Mouse (Mus musculus): ENCODE results near the gene Ndufaf8. TPM values are rescaled to one million over a fixed set of nuclear protein-coding genes. Genes with fewer than 3 reads are reported as not detected.

The Ndufaf8 gene
- total and polyA plus RNA-seq, 2 experiments from 2014 or later, result 16.7 to 58.1 TPM

- Histone ChIP-seq H3K27me3 (ENCODE audit: insufficient read depth, low read length) (no peaks in the 10 kb centered on the region), H3K4me3 (ENCODE audit: low read depth, low read length) (no peak overlapping the region), H3K4me1 (ENCODE audit: insufficient read depth) (no peaks in the 10 kb centered on the region), H3K27ac (ENCODE audit: low read depth, low read length) (no peak overlapping the region), H3K9me3 (ENCODE audit: low read length) (no peaks in the 10 kb centered on the region), H3K36me3 (ENCODE audit: insufficient read depth) (peaks cover 10% of the 10 kb centered on the region), H3K9ac (no peak overlapping the region), H3K4me2 (ENCODE audit: low read depth) (no peak overlapping the region)
- WGBS, result 68% methylated on average over 3 of the region's 3 CpGs
- peak; percentile 29; the same call in 1 of the 2 replicates for TF ChIP-seq CTCF (IDR thresholded peaks at IDR 0.05; ENCODE audit: low read depth)
- ATAC-seq (peak; percentile 63; the same call in 1 of the 2 replicates), DNase-seq (no peak)
Measured at GRCm38 (mm10) chr11:120142601-120143051, 43.9 kb downstream of the Ndufaf8 start.

GRCm38 (mm10) chr11:120143708-120144497 is 45.2 kb downstream of the Ndufaf8 start:
- H3K27me3 ChIP-seq (ENCODE audit: insufficient read depth, low read length), result no peaks in the 10 kb centered on the region
- H3K27ac ChIP-seq (ENCODE audit: low read depth, low read length), result no peak overlapping the region
- no peak overlapping the region for H3K4me2 ChIP-seq (ENCODE audit: low read depth)
- TF ChIP-seq CTCF (IDR thresholded peaks at IDR 0.05; ENCODE audit: low read depth), result no peak
- 80% methylated on average over 13 of the region's 13 CpGs for WGBS
- H3K4me1 ChIP-seq (ENCODE audit: insufficient read depth), result no peaks in the 10 kb centered on the region
- no peak overlapping the region for H3K4me3 ChIP-seq (ENCODE audit: low read depth, low read length)
- ATAC-seq (no peak), DNase-seq (no peak)
- H3K36me3 ChIP-seq (ENCODE audit: insufficient read depth), result peaks cover 5% of the 10 kb centered on the region
- H3K9me3 ChIP-seq (ENCODE audit: low read length), result no peaks in the 10 kb centered on the region
- H3K9ac ChIP-seq, result no peak overlapping the region

- H3K27me3 ChIP-seq (ENCODE audit: insufficient read depth, low read length), result no peaks in the 10 kb centered on the region
- H3K9me3 ChIP-seq (ENCODE audit: low read length), result no peaks in the 10 kb centered on the region
- H3K4me2 ChIP-seq (ENCODE audit: low read depth), result no peak overlapping the region
- no peak for ATAC-seq
- H3K36me3 ChIP-seq (ENCODE audit: insufficient read depth), result no peaks in the 10 kb centered on the region; the same call in 1 of the 2 replicates
- DNase-seq, result no peak
- no peak for TF ChIP-seq CTCF (IDR thresholded peaks at IDR 0.05; ENCODE audit: low read depth)
- H3K27ac ChIP-seq (ENCODE audit: low read depth, low read length), result no peak overlapping the region
- H3K4me3 ChIP-seq (ENCODE audit: low read depth, low read length), result no peak overlapping the region
- H3K9ac ChIP-seq, result no peak overlapping the region
- 89% methylated on average over 8 of the region's 8 CpGs for WGBS
- peaks cover 5% of the 10 kb centered on the region for H3K4me1 ChIP-seq (ENCODE audit: insufficient read depth)
Measured at GRCm38 (mm10) chr11:120148201-120148855, 49.6 kb downstream of the Ndufaf8 start.

- WGBS, result 38% methylated on average over 6 of the region's 6 CpGs
- ATAC-seq (no peak), DNase-seq (no peak)
- H3K4me3 ChIP-seq (ENCODE audit: low read depth, low read length), result peak overlapping the region; percentile 88
- peaks cover 5% of the 10 kb centered on the region for H3K4me1 ChIP-seq (ENCODE audit: insufficient read depth)
- no peak overlapping the region for H3K27ac ChIP-seq (ENCODE audit: low read depth, low read length)
- H3K27me3 ChIP-seq (ENCODE audit: insufficient read depth, low read length), result no peaks in the 10 kb centered on the region
- H3K9me3 ChIP-seq (ENCODE audit: low read length), result no peaks in the 10 kb centered on the region
- 0 out of 2 replicates have a peak overlapping the region, but pooled peaks have one; percentile 36 for H3K9ac ChIP-seq
- no peak for TF ChIP-seq CTCF (IDR thresholded peaks at IDR 0.05; ENCODE audit: low read depth)
- peak overlapping the region; percentile 84 for H3K4me2 ChIP-seq (ENCODE audit: low read depth)
- H3K36me3 ChIP-seq (ENCODE audit: insufficient read depth), result no peaks in the 10 kb centered on the region; the same call in 1 of the 2 replicates
Measured at GRCm38 (mm10) chr11:120149510-120150200, 50.9 kb downstream of the Ndufaf8 start.

Small RNA genes lying within 50 kb of the gene (microRNA-seq; reads per million reads assigned to microRNA genes)
- 0 reads per million in 2 experiments for gene Gm25948

Other genes starting within 250 kb of the Ndufaf8 start
- gene Chmp6, start 185.5 kb upstream of the Ndufaf8 start, total RNA-seq (2014; rRNA removed), result 91.1 and 91.9 TPM in 2 replicates
- 102 and 105 TPM in 2 replicates for gene Chmp6, start 185.5 kb upstream of the Ndufaf8 start, polyA plus RNA-seq (2015; fragmentation: Nextera tagmentation; extraction: Ambion mirVana)
- gene Baiap2, start 156.2 kb upstream of the Ndufaf8 start, total RNA-seq (2014; rRNA removed), result 42.3 and 52.0 TPM in 2 replicates
- 31.1 and 36.6 TPM in 2 replicates for gene Baiap2, start 156.2 kb upstream of the Ndufaf8 start, polyA plus RNA-seq (2015; fragmentation: Nextera tagmentation; extraction: Ambion mirVana)
- gene Aatk, start 51.8 kb upstream of the Ndufaf8 start, total RNA-seq (2014; rRNA removed), result 104 and 110 TPM in 2 replicates
- 27.3 and 31.7 TPM in 2 replicates for gene Aatk, start 51.8 kb upstream of the Ndufaf8 start, polyA plus RNA-seq (2015; fragmentation: Nextera tagmentation; extraction: Ambion mirVana)
- gene Cep131, start 12.1 kb upstream of the Ndufaf8 start, total RNA-seq (2014; rRNA removed), result 18.3 and 21.4 TPM in 2 replicates
- gene Cep131, start 12.1 kb upstream of the Ndufaf8 start, polyA plus RNA-seq (2015; fragmentation: Nextera tagmentation; extraction: Ambion mirVana), result 21.0 and 22.0 TPM in 2 replicates
- 19.0 and 25.8 TPM in 2 replicates for gene Tepsin, start 197 bp upstream of the Ndufaf8 start, total RNA-seq (2014; rRNA removed)
- gene Tepsin, start 197 bp upstream of the Ndufaf8 start, polyA plus RNA-seq (2015; fragmentation: Nextera tagmentation; extraction: Ambion mirVana), result 12.7 and 14.8 TPM in 2 replicates
- 114 and 147 TPM in 2 replicates for gene Slc38a10, start 52.4 kb downstream of the Ndufaf8 start, total RNA-seq (2014; rRNA removed)
- gene Slc38a10, start 52.4 kb downstream of the Ndufaf8 start, polyA plus RNA-seq (2015; fragmentation: Nextera tagmentation; extraction: Ambion mirVana), result 90.4 and 97.0 TPM in 2 replicates
- 19.3 and 26.5 TPM in 2 replicates for gene Bahcc1, start 134.0 kb downstream of the Ndufaf8 start, total RNA-seq (2014; rRNA removed)
- 3.9 and 6.5 TPM in 2 replicates for gene Bahcc1, start 134.0 kb downstream of the Ndufaf8 start, polyA plus RNA-seq (2015; fragmentation: Nextera tagmentation; extraction: Ambion mirVana)
- gene Actg1, start 249.6 kb downstream of the Ndufaf8 start, total RNA-seq (2014; rRNA removed), result 2,455 and 2,516 TPM in 2 replicates
- gene Actg1, start 249.6 kb downstream of the Ndufaf8 start, polyA plus RNA-seq (2015; fragmentation: Nextera tagmentation; extraction: Ambion mirVana), result 4,096 and 4,381 TPM in 2 replicates